Mouse (Mus musculus): ENCODE measurements around the gene Endod1. TPM values are rescaled to one million over a fixed set of nuclear protein-coding genes. Genes with fewer than 3 reads are reported as not detected.

Gene Endod1
- polyA plus RNA-seq, 1 experiment = 7.0 TPM

DNA sequence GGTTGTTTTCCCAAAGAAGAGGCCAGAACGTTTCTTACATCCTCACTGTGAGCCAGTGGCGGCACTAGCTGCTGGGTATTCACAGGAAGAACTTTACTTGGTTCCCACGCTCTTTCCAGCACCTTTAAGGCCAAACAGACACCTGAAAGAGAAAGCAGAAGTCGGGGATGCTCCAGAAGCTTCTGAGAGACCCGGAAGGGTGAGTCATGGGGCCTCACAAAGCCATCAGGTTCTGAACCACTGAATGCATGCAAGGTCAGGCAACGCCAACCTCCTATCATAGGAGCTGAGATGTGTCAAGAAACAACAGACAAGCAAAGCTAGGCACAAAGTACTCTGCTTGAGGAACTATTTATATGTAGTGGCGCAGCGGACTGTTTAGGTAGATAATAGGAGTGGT, 4.4 kb upstream of the Endod1 start:
- H3K36me3 ChIP-seq (ENCODE audit: control insufficient read depth, insufficient read depth) = no peaks in the 10 kb centered on the region
- no peaks in the 10 kb centered on the region for H3K27me3 ChIP-seq (ENCODE audit: control insufficient read depth, insufficient read depth, insufficient read length)
- no peak for TF ChIP-seq POLR2A (IDR thresholded peaks at IDR 0.05; ENCODE audit: insufficient read length, low read depth)
- TF ChIP-seq MYOD1 (IDR thresholded peaks at IDR 0.05; ENCODE audit: control insufficient read depth in 1 of 3, insufficient read length in 2 of 3, low read depth in 2 of 3) = no peak
- no peak for TF ChIP-seq SRF (IDR thresholded peaks at IDR 0.05; ENCODE audit: control insufficient read depth, insufficient read length, low read depth)
- no peak for TF ChIP-seq TCF12 (IDR thresholded peaks at IDR 0.05; ENCODE audit: insufficient read depth, poor library complexity, severe bottlenecking)
- TF ChIP-seq REST (IDR thresholded peaks at IDR 0.05; ENCODE audit: insufficient read depth, insufficient read length) = no peak
- no peak for TF ChIP-seq CEBPB (IDR thresholded peaks at IDR 0.05; ENCODE audit: insufficient read depth, poor library complexity, severe bottlenecking)
- TF ChIP-seq TCF3 (IDR thresholded peaks at IDR 0.05; ENCODE audit: insufficient read length, low read depth) = no peak
- TF ChIP-seq MAX (IDR thresholded peaks at IDR 0.05; ENCODE audit: low read depth) = no peak
- no peak for TF ChIP-seq E2F4 (IDR thresholded peaks at IDR 0.05; ENCODE audit: insufficient read depth)
- no peak for TF ChIP-seq MYOG (IDR thresholded peaks at IDR 0.05; ENCODE audit: control insufficient read depth in 1 of 3, insufficient read depth in 1 of 3, insufficient read length in 2 of 3, low read depth in 2 of 3)
- no peak for TF ChIP-seq USF1 (IDR thresholded peaks at IDR 0.05; ENCODE audit: low read depth)
- no peaks in the 10 kb centered on the region for H3K79me2 ChIP-seq (ENCODE audit: control insufficient read depth, insufficient read depth)
- H3ac ChIP-seq (ENCODE audit: control insufficient read depth, insufficient read length) = no peak overlapping the region
- H3K4me2 ChIP-seq (ENCODE audit: low read depth) = no peak overlapping the region
- H3K4me3 ChIP-seq = no peak overlapping the region

DNA sequence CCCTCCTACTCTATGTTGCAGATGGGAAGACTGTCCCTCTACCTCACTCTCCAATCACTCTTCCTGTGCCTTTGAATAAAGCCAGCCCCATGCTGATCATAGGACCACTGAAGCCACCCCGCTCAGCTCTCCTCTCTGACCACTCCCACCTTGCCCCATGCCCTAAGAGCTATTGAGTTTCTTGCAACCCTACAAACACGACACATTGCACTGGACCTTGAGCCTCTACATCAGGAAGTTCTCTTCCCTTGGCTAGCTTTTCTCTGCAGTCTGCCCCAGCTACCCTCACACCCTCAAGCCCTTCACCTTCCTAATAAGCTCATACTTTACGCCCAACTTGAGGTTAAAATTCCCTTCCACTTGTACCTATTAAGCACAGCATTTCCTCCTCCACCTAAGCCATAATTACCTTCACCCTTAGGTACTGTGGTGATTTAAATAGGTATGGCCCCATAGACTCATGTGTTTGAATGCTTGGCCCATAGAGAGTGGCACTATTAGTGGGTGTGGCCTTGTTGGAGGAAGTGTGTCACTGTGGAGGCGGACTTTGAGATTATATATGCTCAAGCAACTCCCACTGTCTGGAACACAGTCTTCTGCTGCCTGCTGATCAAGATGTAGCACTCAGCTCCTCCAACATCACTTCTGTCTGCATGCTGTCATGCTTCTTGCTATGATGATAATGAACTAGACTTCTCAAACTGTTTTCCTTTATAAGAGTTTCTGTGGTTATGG, 2.0 kb upstream of the Endod1 start:
- Histone ChIP-seq H3K4me2 (ENCODE audit: low read depth) (no peak overlapping the region), H3K79me2 (ENCODE audit: control insufficient read depth, insufficient read depth) (no peaks in the 10 kb centered on the region), H3ac (ENCODE audit: control insufficient read depth, insufficient read length) (no peak overlapping the region), H3K4me3 (no peak overlapping the region), H3K36me3 (ENCODE audit: control insufficient read depth, insufficient read depth) (no peaks in the 10 kb centered on the region), H3K27me3 (ENCODE audit: control insufficient read depth, insufficient read depth, insufficient read length) (no peaks in the 10 kb centered on the region)
- TF ChIP-seq POLR2A (IDR thresholded peaks at IDR 0.05; ENCODE audit: insufficient read length, low read depth) (no peak), POLR2AphosphoS2 (IDR thresholded peaks at IDR 0.05; ENCODE audit: insufficient read length, low read depth) (no peak), CEBPB (IDR thresholded peaks at IDR 0.05; ENCODE audit: insufficient read depth, poor library complexity, severe bottlenecking) (no peak), SRF (IDR thresholded peaks at IDR 0.05; ENCODE audit: control insufficient read depth, insufficient read length, low read depth) (no peak), TCF3 (IDR thresholded peaks at IDR 0.05; ENCODE audit: insufficient read length, low read depth) (no peak), REST (IDR thresholded peaks at IDR 0.05; ENCODE audit: insufficient read depth, insufficient read length) (no peak)

DNA sequence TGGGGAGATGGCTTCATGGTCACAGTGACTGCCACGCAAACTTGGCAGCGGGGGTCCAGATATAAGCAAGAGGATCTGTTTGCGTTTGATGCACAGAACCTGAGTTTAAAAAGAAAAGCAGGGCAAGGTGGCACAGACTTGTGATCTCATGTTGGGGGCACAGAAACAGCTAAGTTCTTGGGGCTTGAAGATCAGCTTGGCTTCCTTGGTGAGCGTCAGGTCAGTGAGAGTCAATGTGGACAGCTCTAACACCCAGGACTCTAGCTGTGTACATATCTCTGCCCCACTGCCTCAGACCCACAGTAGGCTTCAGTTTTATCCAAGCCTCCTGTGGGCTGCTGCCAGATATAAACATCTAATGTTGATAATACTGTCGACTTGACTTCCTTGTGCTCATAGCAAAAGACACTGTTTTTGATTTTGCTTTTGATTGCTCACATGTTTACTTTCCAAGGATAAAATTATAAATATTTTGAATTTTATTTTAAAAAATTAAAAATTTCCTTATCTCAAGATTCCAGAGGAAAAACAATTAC, 1.0 kb upstream of the Endod1 start:
- Histone ChIP-seq H3K4me2 (ENCODE audit: low read depth) (no peak overlapping the region), H3K79me2 (ENCODE audit: control insufficient read depth, insufficient read depth) (no peaks in the 10 kb centered on the region)
- no peak for TF ChIP-seq E2F4 (IDR thresholded peaks at IDR 0.05; ENCODE audit: insufficient read depth)
- TF ChIP-seq USF1 (IDR thresholded peaks at IDR 0.05; ENCODE audit: low read depth) = no peak
- TF ChIP-seq TCF3 (IDR thresholded peaks at IDR 0.05; ENCODE audit: insufficient read length, low read depth) = no peak
- TF ChIP-seq SRF (IDR thresholded peaks at IDR 0.05; ENCODE audit: control insufficient read depth, insufficient read length, low read depth) = no peak
- TF ChIP-seq CEBPB (IDR thresholded peaks at IDR 0.05; ENCODE audit: insufficient read depth, poor library complexity, severe bottlenecking) = no peak
- TF ChIP-seq TCF12 (IDR thresholded peaks at IDR 0.05; ENCODE audit: insufficient read depth, poor library complexity, severe bottlenecking) = no peak
- TF ChIP-seq POLR2A (IDR thresholded peaks at IDR 0.05; ENCODE audit: insufficient read length, low read depth) = no peak
- no peak for TF ChIP-seq MAX (IDR thresholded peaks at IDR 0.05; ENCODE audit: low read depth)
- TF ChIP-seq MYOD1 (IDR thresholded peaks at IDR 0.05; ENCODE audit: control insufficient read depth in 1 of 3, insufficient read length in 2 of 3, low read depth in 2 of 3) = no peak
- no peak for TF ChIP-seq MYOG (IDR thresholded peaks at IDR 0.05; ENCODE audit: control insufficient read depth in 1 of 3, insufficient read depth in 1 of 3, insufficient read length in 2 of 3, low read depth in 2 of 3)
- TF ChIP-seq POLR2AphosphoS2 (IDR thresholded peaks at IDR 0.05; ENCODE audit: insufficient read length, low read depth) = no peak
- TF ChIP-seq REST (IDR thresholded peaks at IDR 0.05; ENCODE audit: insufficient read depth, insufficient read length) = no peak

DNA sequence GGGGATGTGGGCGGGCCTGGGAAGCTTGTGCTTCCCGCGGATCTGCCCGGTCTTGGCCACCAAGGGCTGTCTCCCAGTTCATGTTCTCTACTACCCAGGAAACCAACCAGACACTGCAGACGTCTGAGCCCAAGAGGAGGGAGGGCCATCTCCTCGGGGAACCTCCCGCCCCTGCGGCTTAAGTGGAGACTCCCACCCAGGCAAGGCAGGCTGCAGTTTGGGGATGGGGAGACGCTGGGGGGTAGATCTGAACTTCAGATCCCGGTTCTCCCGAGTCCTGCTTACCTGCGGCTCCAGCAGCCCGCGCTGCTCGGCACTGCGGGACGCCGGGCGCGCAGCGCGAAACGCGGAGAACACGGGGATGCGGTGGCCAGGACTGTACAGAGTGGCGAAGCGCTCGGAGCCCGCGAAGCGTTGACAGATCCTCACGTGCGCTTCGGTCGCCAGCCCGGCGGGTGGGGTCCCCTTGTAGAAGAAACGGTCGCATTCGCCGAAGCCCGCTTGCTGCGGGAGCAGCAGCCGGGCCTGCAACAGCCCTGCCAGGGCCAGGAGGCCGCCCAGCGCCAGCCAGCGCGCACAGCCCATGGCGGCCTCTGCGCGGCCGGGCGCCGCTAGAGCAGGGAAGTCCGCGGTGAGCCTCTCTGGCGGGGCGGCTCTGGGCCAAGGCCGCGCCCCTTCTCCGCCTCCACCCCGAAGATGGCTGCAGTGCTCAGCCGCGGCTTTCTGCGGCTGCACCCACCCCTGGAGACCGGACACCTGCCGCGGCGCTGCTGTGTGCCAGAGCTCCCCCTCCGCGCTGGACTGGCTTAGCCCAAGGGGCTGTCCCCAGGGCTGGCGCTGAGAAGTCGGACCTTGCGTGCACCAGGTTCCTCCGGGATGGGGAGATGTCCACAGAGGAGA, 671 bp downstream of the Endod1 start:
- Histone ChIP-seq H3K79me2 (ENCODE audit: control insufficient read depth, insufficient read depth) (no peaks in the 10 kb centered on the region), H3K4me3 (peak overlapping the region; percentile 50), H3K4me2 (ENCODE audit: low read depth) (peak overlapping the region; percentile 74), H3K36me3 (ENCODE audit: control insufficient read depth, insufficient read depth) (no peaks in the 10 kb centered on the region), H3ac (ENCODE audit: control insufficient read depth, insufficient read length) (peak overlapping the region; percentile 21), H3K27me3 (ENCODE audit: control insufficient read depth, insufficient read depth, insufficient read length) (no peaks in the 10 kb centered on the region)
- TF ChIP-seq POLR2A (IDR thresholded peaks at IDR 0.05; ENCODE audit: insufficient read length, low read depth) = peak; percentile 84
- peak in 2 of 3 experiments; percentile 85 to 94 for TF ChIP-seq MYOD1 (IDR thresholded peaks at IDR 0.05; ENCODE audit: control insufficient read depth in 1 of 3, insufficient read length in 2 of 3, low read depth in 2 of 3)
- TF ChIP-seq POLR2AphosphoS2 (IDR thresholded peaks at IDR 0.05; ENCODE audit: insufficient read length, low read depth) = peak; percentile 49
- no peak for TF ChIP-seq CEBPB (IDR thresholded peaks at IDR 0.05; ENCODE audit: insufficient read depth, poor library complexity, severe bottlenecking)
- peak; percentile 21 for TF ChIP-seq TCF3 (IDR thresholded peaks at IDR 0.05; ENCODE audit: insufficient read length, low read depth)
- peak in 2 of 3 experiments; percentile 81 to 92 for TF ChIP-seq MYOG (IDR thresholded peaks at IDR 0.05; ENCODE audit: control insufficient read depth in 1 of 3, insufficient read depth in 1 of 3, insufficient read length in 2 of 3, low read depth in 2 of 3)
- TF ChIP-seq MAX (IDR thresholded peaks at IDR 0.05; ENCODE audit: low read depth) = no peak
- peak; percentile 3 for TF ChIP-seq TCF12 (IDR thresholded peaks at IDR 0.05; ENCODE audit: insufficient read depth, poor library complexity, severe bottlenecking)

More for the DNA sequence above, 1.0 kb upstream of the Endod1 start:
- no peak overlapping the region for H3K4me3 ChIP-seq
- H3ac ChIP-seq (ENCODE audit: control insufficient read depth, insufficient read length) = no peak overlapping the region
- no peaks in the 10 kb centered on the region for H3K36me3 ChIP-seq (ENCODE audit: control insufficient read depth, insufficient read depth)
- no peaks in the 10 kb centered on the region for H3K27me3 ChIP-seq (ENCODE audit: control insufficient read depth, insufficient read depth, insufficient read length)
